Mouse (Mus musculus) limb, embryonic 11.5 days (tissue): ENCODE data around the gene Pi4k2a. TPM values are rescaled to one million over a fixed set of nuclear protein-coding genes. Genes with fewer than 3 reads are reported as not detected.

Experiments
- ATAC-seq: fragments of 200-750 bp; cut with Nextera tagmentation; 2 replicates; pipeline ENCODE4 v1.8.0; 2017; ENCODE audit warnings: low read depth; ENCODE audit not compliant: insufficient number of reproducible peaks, low FRiP score, low TSS enrichment
- DNase-seq: peaks from one replicate; pipeline ENCODE4 v3.0.0-alpha.2; 2015; ENCODE audit warnings: low spot score
- H3K27ac ChIP-seq: fragments of 300-500 bp; sonication (generic); replicated peaks from 2 replicates; pipeline ENCODE4 v1.5.1; 2014; ENCODE audit warnings: low read depth, mild to moderate bottlenecking, low read length
- H3K27me3 ChIP-seq: fragments of 300-500 bp; sonication (generic); 2 replicates; pipeline ENCODE4 v1.6.1; 2014; ENCODE audit warnings: mild to moderate bottlenecking, low read length, mixed read lengths; ENCODE audit not compliant: control insufficient read depth, insufficient read depth
- H3K36me3 ChIP-seq: fragments of 300-500 bp; sonication (generic); 2 replicates; pipeline ENCODE4 v1.6.1; 2014; ENCODE audit warnings: mild to moderate bottlenecking, low read length, moderate library complexity, mixed read lengths; ENCODE audit not compliant: control insufficient read depth, insufficient read depth
- H3K4me1 ChIP-seq: fragments of 300-500 bp; sonication (generic); 2 replicates; pipeline ENCODE4 v1.6.1; 2014; ENCODE audit warnings: low read length, mixed read lengths; ENCODE audit not compliant: control insufficient read depth, insufficient read depth
- H3K4me2 ChIP-seq: fragments of 300-500 bp; sonication (generic); 2 replicates; pipeline ENCODE4 v1.6.1; 2014; ENCODE audit warnings: low read depth, mild to moderate bottlenecking, moderate library complexity; ENCODE audit not compliant: severe bottlenecking
- H3K4me3 ChIP-seq: fragments of 300-500 bp; sonication (generic); 2 replicates; pipeline ENCODE4 v1.5.1; 2014; ENCODE audit warnings: low read depth, low read length
- H3K9ac ChIP-seq: fragments of 300-500 bp; sonication (generic); 2 replicates; pipeline ENCODE4 v1.6.1; 2014; ENCODE audit warnings: mild to moderate bottlenecking, low read length
- H3K9me3 ChIP-seq: fragments of 300-500 bp; sonication (generic); 2 replicates; pipeline ENCODE4 v1.6.1; 2016; ENCODE audit warnings: low read length; ENCODE audit not compliant: control insufficient read depth
- WGBS: fragments of 180-500 bp; shearing (Covaris S2); extraction: QIAGEN DNeasy Blood & Tissue Kit; methylation state at CpG from one replicate; pipeline ENCODE4 v1.1.7; 2014; 5-methylcytosine and 5-hydroxymethylcytosine counted together
- polyA plus RNA-seq: library from polyadenylated mRNA; unstranded; fragments of >200 nt; fragmentation: Nextera tagmentation; extraction: Ambion mirVana; gene quantifications from 2 replicates; pipeline ENCODE4 v1.2.1, GENCODE M21; 2014

Gene Pi4k2a
- polyA plus RNA-seq, 1 experiment from 2014 or later: 28.4 TPM

DNA sequence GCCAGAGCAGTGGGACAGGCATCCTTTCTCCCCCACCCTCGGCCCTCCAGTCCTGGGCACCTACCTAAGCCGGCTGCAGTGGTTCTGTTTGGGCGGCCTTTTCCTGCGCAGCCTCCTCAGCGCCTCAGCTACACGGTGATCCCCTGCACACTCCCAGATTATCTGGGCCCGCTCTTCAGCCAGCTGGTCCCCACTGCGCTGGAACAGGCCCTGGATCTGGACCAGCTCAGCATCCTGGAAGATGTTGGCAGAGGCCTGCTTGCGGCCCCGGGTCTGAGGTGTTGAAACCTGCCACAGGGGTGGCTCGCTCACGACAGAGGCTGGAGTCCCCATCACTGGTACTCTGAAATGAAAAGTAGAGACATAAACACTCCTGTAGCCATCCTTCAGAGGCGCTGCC, 34.4 kb downstream of the Pi4k2a start:
- no peak for ATAC-seq
- peaks cover 14% of the 10 kb centered on the region; the same call in 1 of the 2 replicates for H3K36me3 ChIP-seq
- no peaks in the 10 kb centered on the region for H3K27me3 ChIP-seq
- no peak overlapping the region for H3K9ac ChIP-seq
- H3K4me2 ChIP-seq: no peak overlapping the region
- H3K4me1 ChIP-seq: peaks cover 8% of the 10 kb centered on the region
- H3K4me3 ChIP-seq: no peak overlapping the region
- 88% methylated on average over 13 of the region's 13 CpGs for WGBS
- no peak overlapping the region for H3K27ac ChIP-seq
- H3K9me3 ChIP-seq: no peaks in the 10 kb centered on the region
- no peak for DNase-seq

DNA sequence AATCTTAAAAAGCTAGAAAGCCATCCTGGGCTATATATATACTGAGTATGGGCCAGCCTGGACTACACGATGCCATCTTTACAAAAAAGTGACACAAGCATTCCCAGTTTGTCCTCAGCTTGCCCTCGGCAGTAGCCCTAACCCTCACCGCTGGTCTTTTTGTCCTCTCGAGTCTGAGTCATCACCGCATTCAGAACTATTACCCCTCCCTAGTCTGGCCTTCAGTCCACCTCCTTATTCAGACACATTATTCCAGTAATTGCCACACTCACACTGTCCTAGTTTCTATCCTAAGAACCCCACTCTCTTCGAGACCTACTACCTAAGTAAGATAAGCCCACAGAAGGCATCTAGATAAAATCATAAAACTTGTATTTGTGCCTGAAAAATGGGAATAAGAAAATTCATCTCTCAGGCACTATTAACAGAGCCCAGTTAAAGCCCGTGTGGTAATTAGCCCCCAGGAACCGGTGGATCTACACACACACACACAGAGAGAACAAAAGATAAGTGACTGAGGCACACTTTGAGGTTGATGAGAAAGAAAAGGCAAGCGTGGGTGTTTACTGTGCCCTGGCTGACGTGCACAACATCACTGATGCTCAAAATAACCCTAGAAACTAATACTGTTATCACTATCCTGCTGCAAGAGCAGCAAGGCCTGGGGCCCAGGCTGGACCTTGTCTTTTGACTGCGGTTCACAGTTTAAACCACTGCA, 35.4 kb downstream of the Pi4k2a start:
- no peak overlapping the region for H3K27ac ChIP-seq
- ATAC-seq (no peak), DNase-seq (no peak)
- H3K36me3 ChIP-seq: peaks cover 11% of the 10 kb centered on the region; the same call in 1 of the 2 replicates
- no peak overlapping the region for H3K9ac ChIP-seq
- no peak overlapping the region for H3K4me3 ChIP-seq
- no peak overlapping the region for H3K4me2 ChIP-seq
- no peaks in the 10 kb centered on the region for H3K27me3 ChIP-seq
- WGBS: 87% methylated on average over 11 of the region's 11 CpGs
- H3K4me1 ChIP-seq: peaks cover 9% of the 10 kb centered on the region
- H3K9me3 ChIP-seq: no peaks in the 10 kb centered on the region

DNA sequence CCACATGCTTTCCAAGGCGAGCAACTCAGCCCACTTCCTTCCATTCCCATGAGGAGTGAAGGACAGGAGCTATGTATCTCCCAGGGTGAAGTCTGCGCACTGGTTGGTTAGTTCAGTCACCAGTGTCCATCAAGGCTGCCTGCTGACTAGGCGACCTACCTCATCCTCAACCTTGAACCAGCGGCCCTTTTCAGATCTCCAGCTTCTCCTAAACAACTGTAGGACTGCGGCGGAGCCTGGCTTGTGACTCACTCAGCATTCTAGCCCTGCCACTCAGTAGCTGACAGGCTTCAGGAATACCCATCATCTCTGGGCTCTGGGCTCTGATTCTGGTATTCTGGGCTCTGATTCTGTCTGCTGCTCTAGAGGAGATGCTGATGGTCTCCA, 35.9 kb downstream of the Pi4k2a start:
- Histone ChIP-seq H3K27me3 (no peaks in the 10 kb centered on the region), H3K9ac (no peak overlapping the region), H3K4me1 (peaks cover 9% of the 10 kb centered on the region), H3K36me3 (peaks cover 11% of the 10 kb centered on the region; the same call in 1 of the 2 replicates), H3K4me2 (no peak overlapping the region), H3K27ac (no peak overlapping the region), H3K4me3 (no peak overlapping the region), H3K9me3 (no peaks in the 10 kb centered on the region)
- DNase-seq (no peak), ATAC-seq (no peak)
- 93% methylated on average over 6 of the region's 6 CpGs for WGBS

DNA sequence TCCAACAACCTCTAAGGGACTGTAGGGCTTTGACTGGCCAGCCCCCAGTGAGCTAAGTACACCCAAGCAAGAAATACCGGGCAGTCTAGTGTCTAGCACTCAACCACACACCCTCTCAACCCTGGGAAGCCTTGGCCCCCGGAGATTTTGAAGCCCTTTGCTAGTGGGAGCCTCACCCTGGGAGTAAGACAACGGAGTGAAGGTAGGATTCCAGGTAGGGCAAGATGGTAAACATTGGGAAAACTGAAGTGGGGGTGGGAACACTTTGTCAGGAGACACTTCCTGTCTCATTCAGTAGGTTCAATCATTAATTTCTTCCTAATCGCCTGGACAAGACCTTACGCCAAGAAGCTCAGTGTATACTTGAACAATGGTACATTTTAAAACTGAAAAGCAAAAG, 36.8 kb downstream of the Pi4k2a start:
- DNase-seq (no peak), ATAC-seq (no peak)
- H3K36me3 ChIP-seq: peaks cover 8% of the 10 kb centered on the region; the same call in 1 of the 2 replicates
- peaks cover 9% of the 10 kb centered on the region for H3K4me1 ChIP-seq
- no peak overlapping the region for H3K4me3 ChIP-seq
- no peaks in the 10 kb centered on the region for H3K27me3 ChIP-seq
- WGBS: 90% methylated on average over 5 of the region's 5 CpGs
- H3K27ac ChIP-seq: no peak overlapping the region
- H3K9me3 ChIP-seq: no peaks in the 10 kb centered on the region
- H3K9ac ChIP-seq: no peak overlapping the region
- H3K4me2 ChIP-seq: no peak overlapping the region

DNA sequence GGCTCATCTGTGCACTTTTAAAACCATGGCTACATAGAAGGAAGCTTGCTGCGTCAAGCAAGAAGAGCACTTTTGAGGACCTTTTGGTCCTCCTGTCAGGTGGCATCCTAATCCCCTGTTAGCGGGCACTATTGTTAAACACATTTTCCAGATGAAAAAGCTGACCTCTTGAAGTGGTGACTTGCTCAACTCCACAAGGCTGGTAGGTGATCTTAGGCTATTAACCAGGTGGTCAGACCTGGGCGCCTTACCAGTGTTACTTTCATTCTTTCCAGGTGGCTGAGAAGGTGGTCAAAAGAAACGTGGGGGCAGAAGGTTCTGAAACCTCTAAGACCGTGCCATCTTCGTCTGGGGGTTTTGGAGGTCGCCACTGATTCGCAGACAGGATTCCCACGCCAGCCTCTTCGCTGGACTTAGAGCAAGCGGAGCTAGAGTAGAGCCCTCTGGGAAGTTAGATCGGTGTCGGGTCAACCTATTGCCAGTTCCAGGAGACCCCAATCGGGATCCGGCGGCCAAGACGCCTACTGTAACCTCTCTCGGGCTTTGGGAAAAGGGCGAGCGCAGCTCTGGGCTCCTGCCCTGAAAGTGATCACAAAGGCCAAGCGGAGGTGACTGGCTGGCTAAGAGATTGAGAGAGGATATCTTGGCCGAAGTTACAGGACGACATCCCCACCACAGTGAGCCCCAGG, 37.9 kb downstream of the Pi4k2a start:
- Histone ChIP-seq H3K27ac (peak overlapping the region; percentile 72), H3K9me3 (no peaks in the 10 kb centered on the region), H3K4me2 (peak overlapping the region; percentile 83), H3K36me3 (peaks cover 4% of the 10 kb centered on the region; the same call in 1 of the 2 replicates), H3K27me3 (no peaks in the 10 kb centered on the region), H3K4me3 (peak overlapping the region; percentile 53), H3K9ac (peak overlapping the region; percentile 67), H3K4me1 (peaks cover 9% of the 10 kb centered on the region)
- ATAC-seq (no peak; the same call in 1 of the 2 replicates), DNase-seq (no peak)
- WGBS: 6% methylated on average over 23 of the region's 23 CpGs

DNA sequence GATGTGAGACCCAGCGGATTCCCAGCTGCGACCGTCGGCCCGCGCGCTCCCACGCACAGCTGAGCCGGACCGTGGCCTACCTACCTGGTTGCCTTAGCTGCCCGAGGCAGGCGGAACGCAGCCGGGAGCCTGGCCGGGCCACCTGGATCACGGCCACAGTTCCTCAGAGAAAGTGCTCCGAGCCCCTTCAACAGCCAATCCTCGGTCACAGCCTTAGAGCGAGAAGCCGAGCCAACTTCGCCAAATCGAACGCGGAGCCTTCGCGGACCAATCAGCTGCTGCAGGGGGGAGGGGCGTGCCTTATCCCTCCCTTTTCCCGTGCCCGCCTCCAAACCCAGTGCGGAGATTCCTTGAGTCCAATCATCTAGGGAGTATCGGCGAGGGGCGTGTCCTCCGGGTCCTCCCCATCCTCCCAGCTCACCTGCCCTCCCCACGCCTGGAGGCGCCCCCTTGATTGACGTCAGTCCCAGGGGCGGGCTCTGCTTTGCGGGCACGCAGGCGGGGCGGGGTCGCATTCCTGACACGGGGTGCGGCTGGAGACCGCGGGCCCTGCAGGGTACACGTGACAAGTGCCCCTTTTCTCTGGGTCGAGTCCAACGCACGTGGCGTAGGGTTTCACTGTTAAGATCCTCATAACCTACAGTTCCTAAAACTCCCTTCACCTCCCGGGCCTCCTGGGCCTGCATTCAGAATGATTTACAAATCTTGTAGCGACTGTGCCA, 38.7 kb downstream of the Pi4k2a start, which contains the start of gene Avpi1:
Avpi1 (minus strand) TSS at position 273 of the 722 bp plus-strand sequence.
- Histone ChIP-seq H3K9ac (peak within 1 kb of the TSS; percentile 67), H3K4me3 (peak within 1 kb of the TSS; percentile 53), H3K9me3 (no peaks in the 10 kb centered on the region), H3K36me3 (peaks cover 1% of the 10 kb centered on the region; the same call in 1 of the 2 replicates), H3K27me3 (no peaks in the 10 kb centered on the region), H3K27ac (peak within 1 kb of the TSS; percentile 72), H3K4me2 (peak within 1 kb of the TSS; percentile 83), H3K4me1 (peaks cover 9% of the 10 kb centered on the region)
- ATAC-seq (peak; percentile 97), DNase-seq (peak; percentile 99)
- WGBS: 0% methylated on average over 54 of the region's 54 CpGs

DNA sequence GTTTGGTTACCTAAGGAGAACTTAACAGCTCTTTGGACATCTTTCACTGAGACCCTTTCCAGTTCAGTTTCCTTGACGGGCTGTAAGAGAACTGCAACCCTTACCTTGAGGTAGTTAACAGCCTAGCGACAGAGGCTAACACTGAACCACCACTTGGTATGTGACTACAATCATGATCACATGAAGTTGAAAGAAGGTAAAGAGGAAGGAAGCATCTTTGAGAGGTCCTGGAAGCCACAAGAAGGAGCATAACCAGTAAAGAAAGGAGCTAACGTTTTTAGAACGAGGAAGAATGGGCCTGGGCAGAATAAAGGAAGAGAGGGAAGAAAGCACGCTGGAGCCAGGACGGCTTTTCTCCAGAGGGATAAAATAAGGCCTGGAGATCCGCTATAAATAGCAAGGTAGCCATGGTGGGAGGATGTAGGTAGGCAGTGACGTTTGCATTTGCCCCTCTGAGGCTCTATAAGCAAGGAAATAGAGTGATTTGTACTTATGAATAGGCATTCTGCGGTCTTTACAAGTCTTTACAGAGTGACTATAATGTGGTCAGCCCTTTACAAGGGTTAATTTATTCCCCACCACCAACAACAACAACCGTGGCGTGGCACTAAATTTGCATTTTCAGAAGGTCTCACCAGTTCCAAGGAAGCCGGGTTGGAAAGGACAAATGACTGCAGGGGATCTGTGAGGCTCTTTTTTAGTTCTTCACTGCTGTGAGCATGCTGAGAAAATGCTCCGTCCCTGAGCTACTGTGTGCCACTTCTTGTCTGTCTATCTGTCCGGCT, 39.4 kb downstream of the Pi4k2a start:
- Histone ChIP-seq H3K9me3 (no peaks in the 10 kb centered on the region), H3K9ac (peak overlapping the region; percentile 28), H3K27ac (peak overlapping the region; percentile 38; the same call in 1 of the 2 replicates), H3K4me1 (peaks cover 9% of the 10 kb centered on the region), H3K4me2 (peak overlapping the region; percentile 83), H3K4me3 (peak overlapping the region; percentile 53; the same call in 1 of the 2 replicates), H3K27me3 (no peaks in the 10 kb centered on the region), H3K36me3 (no peaks in the 10 kb centered on the region)
- ATAC-seq: no peak; the same call in 1 of the 2 replicates
- 38% methylated on average over 14 of the region's 14 CpGs for WGBS
- DNase-seq: no peak

DNA sequence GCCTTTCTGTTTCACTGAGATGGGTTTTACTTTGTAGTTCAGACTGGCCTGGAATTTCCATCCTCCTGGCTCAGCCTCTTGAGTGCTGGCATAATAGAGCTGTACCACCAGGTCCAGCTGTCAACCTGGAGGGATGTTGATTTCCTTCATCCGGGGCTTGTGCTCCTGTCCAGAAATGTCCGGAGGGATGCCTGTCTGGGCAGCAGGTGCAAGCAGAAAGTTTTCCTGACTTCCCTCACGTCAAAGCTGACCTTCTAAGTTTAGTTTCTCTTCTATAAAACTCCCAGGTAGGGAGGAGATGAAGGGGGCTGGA, 40.0 kb downstream of the Pi4k2a start:
- Histone ChIP-seq H3K4me3 (no peak overlapping the region), H3K4me1 (peaks cover 9% of the 10 kb centered on the region), H3K9me3 (no peaks in the 10 kb centered on the region), H3K27me3 (no peaks in the 10 kb centered on the region), H3K9ac (no peak overlapping the region), H3K36me3 (no peaks in the 10 kb centered on the region), H3K27ac (no peak overlapping the region), H3K4me2 (no peak overlapping the region)
- DNase-seq (no peak), ATAC-seq (no peak)
- WGBS: 75% methylated on average over 3 of the region's 3 CpGs
